Mouse (Mus musculus): ENCODE data around the gene Ankrd13c. TPM values are rescaled to one million over a fixed set of nuclear protein-coding genes. Genes with fewer than 3 reads are reported as not detected.

Gene Ankrd13c
- total RNA-seq, 2 experiments from 2014 or later, result 114 to 116 TPM

DNA sequence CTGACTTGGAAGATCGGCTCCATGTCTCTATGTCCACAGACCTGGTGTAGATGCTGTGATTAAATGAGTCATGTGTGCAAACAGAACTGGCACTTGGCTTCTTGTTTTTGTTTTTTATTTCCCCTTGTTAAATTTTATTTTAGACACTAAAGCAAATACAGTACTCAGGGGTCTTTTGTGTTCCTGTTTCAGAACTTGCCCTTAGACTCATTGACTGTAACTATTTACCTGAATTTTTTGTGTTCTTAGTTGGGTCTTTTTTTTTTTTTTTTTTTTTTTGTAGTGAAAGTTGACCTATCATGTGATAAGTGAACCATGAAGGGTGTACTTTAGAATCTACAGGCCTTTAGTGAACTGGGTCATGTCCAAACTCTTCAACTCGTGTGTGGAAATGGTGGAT is 93.7 kb downstream of the Ankrd13c start:
- DNase-seq (ENCODE audit: low spot score in 2 of 2), result no peak
- intact Hi-C loops (cut with DNase I), result no loop called here

DNA sequence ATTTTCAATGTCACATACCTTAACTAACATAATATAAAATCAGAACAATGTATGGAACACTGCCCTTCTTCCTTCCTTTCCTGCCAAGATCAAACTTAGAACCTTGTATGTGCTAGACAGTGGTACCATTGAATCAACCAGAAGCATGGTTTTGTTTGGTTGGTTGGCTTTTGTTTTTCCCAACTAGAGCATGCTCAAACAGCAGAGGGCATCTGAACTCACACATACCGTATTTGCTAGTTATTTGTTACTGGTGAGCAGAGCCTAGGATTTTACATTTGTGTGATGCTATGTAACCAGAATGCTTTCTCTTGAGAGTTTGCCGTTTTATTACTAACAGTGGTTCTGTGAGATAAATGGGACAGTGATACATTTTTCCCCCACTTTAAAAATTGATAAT is 102.5 kb downstream of the Ankrd13c start:
- no peak for DNase-seq (ENCODE audit: low spot score in 2 of 2)
- intact Hi-C loops (cut with DNase I), result no loop called here

Other genes starting within 250 kb of the Ankrd13c start
- 1 to 10 TPM; 6.7 to 8.0 TPM for gene Cth, start 22.2 kb upstream of the Ankrd13c start, total RNA-seq (2021)
- 100 to 1,000 TPM; 156 to 159 TPM for gene Srsf11, start 89.4 kb downstream of the Ankrd13c start, total RNA-seq (2021)
- gene Lrrc40, start 89.4 kb downstream of the Ankrd13c start, total RNA-seq (2021), result 10 to 100 TPM; 23.9 to 25.5 TPM